Mouse (Mus musculus) intestine, embryonic 14.5 days (tissue): ENCODE data around the gene Pten. TPM values are rescaled to one million over a fixed set of nuclear protein-coding genes. Genes with fewer than 3 reads are reported as not detected.
"Not testable (repeated sequence)": the region's sequence is repeated elsewhere in the genome, so short reads cannot be mapped to it uniquely, and the experiment has no call there.

Source experiments
- ATAC-seq: fragments of 200-750 bp; cut with Nextera tagmentation; replicated peaks from 2 replicates; pipeline ENCODE4 v1.8.0; 2017; ENCODE audit warnings: low read depth, moderate number of reproducible peaks, moderate TSS enrichment, moderate library complexity; ENCODE audit not compliant: low FRiP score, low TSS enrichment
- DNase-seq: peaks from one replicate; pipeline ENCODE4 v3.0.0-alpha.2; 2018; ENCODE audit warnings: low spot score
- H3K27ac ChIP-seq: fragments of 300-500 bp; sonication (generic); 2 replicates; pipeline ENCODE4 v1.5.1; 2014; ENCODE audit warnings: low read depth, mild to moderate bottlenecking, control low read depth
- H3K27me3 ChIP-seq: fragments of 300-500 bp; sonication (generic); replicated peaks from 2 replicates; pipeline ENCODE4 v1.6.1; 2014; ENCODE audit warnings: low read length, control low read depth; ENCODE audit not compliant: control insufficient read depth, insufficient read depth
- H3K36me3 ChIP-seq: fragments of 300-500 bp; sonication (generic); 2 replicates; pipeline ENCODE4 v1.6.1; 2014; ENCODE audit warnings: low read length, control low read depth; ENCODE audit not compliant: control insufficient read depth, insufficient read depth
- H3K4me1 ChIP-seq: fragments of 300-500 bp; sonication (generic); replicated peaks from 2 replicates; pipeline ENCODE4 v1.6.1; 2014; ENCODE audit warnings: low read length, control low read depth, mixed read lengths; ENCODE audit not compliant: control insufficient read depth, insufficient read depth
- H3K4me2 ChIP-seq: fragments of 300-500 bp; sonication (generic); 2 replicates; pipeline ENCODE4 v1.6.1; 2014; ENCODE audit warnings: low read length
- H3K4me3 ChIP-seq: fragments of 300-500 bp; sonication (generic); 2 replicates; pipeline ENCODE4 v1.5.1; 2014; ENCODE audit warnings: low read depth, low read length, control low read depth, mixed read lengths
- H3K9ac ChIP-seq: fragments of 300-500 bp; sonication (generic); 2 replicates; pipeline ENCODE4 v1.6.1; 2014; ENCODE audit warnings: mild to moderate bottlenecking, low read length
- H3K9me3 ChIP-seq: fragments of 300-500 bp; sonication (generic); 2 replicates; pipeline ENCODE4 v1.6.1; 2016; ENCODE audit warnings: low read length, control low read depth; ENCODE audit not compliant: control insufficient read depth
- WGBS: fragments of 180-500 bp; shearing (Covaris S2); extraction: QIAGEN DNeasy Blood & Tissue Kit; methylation state at CpG from one replicate; pipeline ENCODE4 v1.1.7; 2014; 5-methylcytosine and 5-hydroxymethylcytosine counted together
- polyA plus RNA-seq: library from polyadenylated mRNA; unstranded; fragments of >200 nt; fragmentation: Nextera tagmentation; extraction: Ambion mirVana; gene quantifications from 2 replicates; pipeline ENCODE4 v1.2.1, GENCODE M21; 2014

The Pten gene
- polyA plus RNA-seq, 1 experiment from 2014 or later, result 16.0 TPM

DNA sequence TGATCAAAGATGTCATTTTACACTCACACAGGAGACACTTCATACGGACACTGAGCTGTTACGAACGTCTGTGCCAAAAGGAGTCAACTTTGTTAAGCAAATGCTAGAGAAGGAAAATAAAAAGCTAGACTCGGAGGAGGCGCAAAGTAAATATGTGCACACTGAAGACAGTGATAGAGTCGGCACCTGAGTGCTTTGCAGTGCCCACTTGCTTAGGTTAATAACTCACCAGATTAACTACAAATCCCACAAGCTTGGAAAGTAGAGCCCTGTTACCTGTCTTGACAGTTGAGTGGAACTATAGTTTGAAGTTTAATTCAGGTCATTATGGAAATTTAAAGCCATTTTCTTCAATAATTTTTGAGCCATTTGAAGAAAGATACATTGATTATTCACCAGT is 51.4 kb downstream of the Pten start:
- Histone ChIP-seq H3K36me3 (peaks cover 13% of the 10 kb centered on the region; the same call in 1 of the 2 replicates), H3K9me3 (no peaks in the 10 kb centered on the region), H3K27ac (no peak overlapping the region), H3K4me1 (no peaks in the 10 kb centered on the region), H3K27me3 (no peaks in the 10 kb centered on the region), H3K4me2 (no peak overlapping the region), H3K9ac (no peak overlapping the region), H3K4me3 (no peak overlapping the region)
- WGBS, result 62% methylated on average over 6 of the region's 6 CpGs
- DNase-seq, result no peak
- no peak for ATAC-seq

GRCm38 (mm10) chr19:32809117-32809516 is 51.8 kb downstream of the Pten start:
- Histone ChIP-seq H3K27me3 (no peaks in the 10 kb centered on the region), H3K4me1 (no peaks in the 10 kb centered on the region), H3K36me3 (peaks cover 12% of the 10 kb centered on the region), H3K4me2 (no peak overlapping the region), H3K9me3 (no peaks in the 10 kb centered on the region), H3K9ac (no peak overlapping the region), H3K4me3 (no peak overlapping the region), H3K27ac (no peak overlapping the region)
- DNase-seq (no peak), ATAC-seq (no peak)
- 75% methylated on average over 3 of the region's 3 CpGs for WGBS

DNA sequence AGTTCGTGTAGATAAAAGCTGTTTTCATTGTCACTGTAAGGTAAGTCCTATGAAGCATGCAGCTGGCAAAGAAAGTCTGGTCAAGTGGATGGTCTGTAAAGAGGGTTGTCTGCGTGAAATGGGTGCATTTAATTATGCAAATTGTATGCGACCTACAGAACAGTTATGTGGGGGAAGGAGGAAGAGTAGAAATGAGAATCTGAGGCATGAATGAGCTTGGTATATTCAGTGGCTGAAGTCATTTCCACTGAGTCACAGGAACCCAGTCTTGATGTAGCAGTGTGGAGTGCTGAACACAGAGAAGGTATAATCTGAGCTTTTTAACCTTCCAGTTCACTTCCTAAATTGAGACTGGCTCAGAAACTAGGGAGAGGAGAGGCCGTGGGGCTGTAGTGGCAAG is 61.5 kb downstream of the Pten start:
- Histone ChIP-seq H3K4me1 (no peaks in the 10 kb centered on the region), H3K9me3 (no peaks in the 10 kb centered on the region), H3K4me2 (no peak overlapping the region), H3K4me3 (no peak overlapping the region), H3K36me3 (peaks cover 36% of the 10 kb centered on the region), H3K9ac (no peak overlapping the region), H3K27me3 (no peaks in the 10 kb centered on the region), H3K27ac (no peak overlapping the region)
- WGBS, result 91% methylated on average over 4 of the region's 4 CpGs
- ATAC-seq (no peak), DNase-seq (no peak)

- H3K9me3 ChIP-seq, H3K27ac ChIP-seq, H3K4me2 ChIP-seq, H3K27me3 ChIP-seq, DNase-seq, H3K9ac ChIP-seq, H3K4me3 ChIP-seq: not testable (repeated sequence)
- 0 out of 2 replicates have a peak, but pooled peaks have one; percentile 36 for ATAC-seq
- Histone ChIP-seq H3K36me3 (peaks cover 23% of the 10 kb centered on the region), H3K4me1 (peaks cover 11% of the 10 kb centered on the region)
- WGBS, result no CpG with 5 or more reads among the region's 7 CpGs
These were observed 65.7 kb downstream of the Pten start for GRCm38 (mm10) chr19:32822959-32823358.

- ATAC-seq, result no peak
- no peak for DNase-seq
These were observed 69.3 kb downstream of the Pten start for GRCm38 (mm10) chr19:32826616-32827015.

GRCm38 (mm10) chr19:32829871-32830270 is 72.6 kb downstream of the Pten start:
- H3K9ac ChIP-seq, result no peak overlapping the region
- 88% methylated on average over 2 of the region's 2 CpGs for WGBS
- H3K4me3 ChIP-seq, result no peak overlapping the region
- no peaks in the 10 kb centered on the region for H3K36me3 ChIP-seq
- no peaks in the 10 kb centered on the region for H3K27me3 ChIP-seq
- DNase-seq, result no peak
- H3K4me1 ChIP-seq, result peaks cover 9% of the 10 kb centered on the region
- no peak for ATAC-seq
- no peaks in the 10 kb centered on the region for H3K9me3 ChIP-seq
- H3K27ac ChIP-seq, result no peak overlapping the region
- H3K4me2 ChIP-seq, result no peak overlapping the region

More at GRCm38 (mm10) chr19:32826616-32827015, 69.3 kb downstream of the Pten start:
- H3K4me1 ChIP-seq, result peaks cover 11% of the 10 kb centered on the region
- H3K9ac ChIP-seq, result no peak overlapping the region
- 44% methylated on average over 4 of the region's 4 CpGs for WGBS
- H3K9me3 ChIP-seq, result no peaks in the 10 kb centered on the region
- no peak overlapping the region for H3K27ac ChIP-seq
- no peak overlapping the region for H3K4me2 ChIP-seq
- no peaks in the 10 kb centered on the region for H3K27me3 ChIP-seq
- H3K4me3 ChIP-seq, result no peak overlapping the region
- H3K36me3 ChIP-seq, result no peaks in the 10 kb centered on the region

DNA sequence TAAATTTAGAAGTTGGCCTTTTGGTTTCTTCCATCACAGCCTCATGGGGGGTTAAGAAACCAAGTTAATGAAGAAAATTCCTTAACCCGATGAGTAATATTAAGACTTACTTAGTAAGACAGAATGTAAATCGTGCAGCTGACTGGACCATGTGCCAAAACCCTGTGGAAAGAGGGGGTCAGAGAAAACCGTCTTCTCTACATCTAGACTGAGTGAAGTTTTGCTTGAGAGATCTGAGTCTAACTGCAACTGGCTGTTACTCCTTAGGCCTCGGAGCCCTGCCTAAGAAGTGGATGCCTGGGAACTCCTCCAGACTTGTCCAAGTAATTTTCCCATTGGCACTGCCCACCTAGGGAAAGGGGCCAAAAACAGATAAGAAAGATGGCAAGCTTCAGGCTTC is 74.0 kb downstream of the Pten start:
- Histone ChIP-seq H3K27me3 (no peaks in the 10 kb centered on the region), H3K4me2 (no peak overlapping the region), H3K9me3 (no peaks in the 10 kb centered on the region), H3K36me3 (no peaks in the 10 kb centered on the region), H3K4me3 (no peak overlapping the region), H3K4me1 (peaks cover 4% of the 10 kb centered on the region), H3K9ac (no peak overlapping the region), H3K27ac (no peak overlapping the region)
- DNase-seq, result no peak
- 93% methylated on average over 4 of the region's 4 CpGs for WGBS
- ATAC-seq, result no peak

- H3K9ac ChIP-seq, result no peak overlapping the region
These were observed 83.2 kb downstream of the Pten start for GRCm38 (mm10) chr19:32840491-32840890.

DNA sequence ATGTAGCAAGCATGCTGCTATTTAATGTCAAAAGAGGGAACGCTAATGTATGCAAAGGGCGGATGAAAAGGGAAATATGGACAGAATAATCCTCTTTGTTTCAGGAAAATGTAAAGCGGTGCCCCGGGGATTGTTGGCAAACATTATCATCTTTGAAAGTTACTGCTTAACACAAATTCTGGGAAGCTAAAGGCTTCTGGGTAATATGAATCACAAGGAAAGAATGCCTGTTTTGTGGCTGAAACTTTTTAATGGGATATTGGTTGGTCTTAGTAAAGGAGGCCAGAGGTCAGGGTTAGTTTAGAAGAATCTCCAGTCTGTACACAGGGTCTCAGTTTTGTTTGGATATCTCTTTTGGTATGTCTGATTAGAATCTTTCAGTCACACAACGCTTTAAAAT is 87.2 kb downstream of the Pten start:
- ATAC-seq, result no peak
- Histone ChIP-seq H3K4me1 (no peaks in the 10 kb centered on the region), H3K36me3 (no peaks in the 10 kb centered on the region), H3K4me3 (no peak overlapping the region), H3K9me3 (no peaks in the 10 kb centered on the region), H3K27me3 (no peaks in the 10 kb centered on the region), H3K27ac (no peak overlapping the region), H3K9ac (no peak overlapping the region), H3K4me2 (no peak overlapping the region)
- no peak for DNase-seq
- WGBS, result 70% methylated on average over 5 of the region's 5 CpGs

More at GRCm38 (mm10) chr19:32840491-32840890, 83.2 kb downstream of the Pten start:
- ATAC-seq, result no peak
- H3K4me3 ChIP-seq, result no peak overlapping the region
- no peaks in the 10 kb centered on the region for H3K36me3 ChIP-seq
- H3K9me3 ChIP-seq, result no peaks in the 10 kb centered on the region
- no peak for DNase-seq
- H3K4me2 ChIP-seq, result no peak overlapping the region
- H3K4me1 ChIP-seq, result no peaks in the 10 kb centered on the region
- no peak overlapping the region for H3K27ac ChIP-seq
- H3K27me3 ChIP-seq, result no peaks in the 10 kb centered on the region
- WGBS, result 90% methylated on average over 6 of the region's 6 CpGs
